Mouse (Mus musculus) kidney, postnatal 0 days (tissue): Measurements from ENCODE around the gene Gnb2. TPM values are rescaled to one million over a fixed set of nuclear protein-coding genes. Genes with fewer than 3 reads are reported as not detected.

Source experiments
- ATAC-seq: fragments of 200-750 bp; cut with Nextera tagmentation; replicated peaks from 2 replicates; pipeline ENCODE4 v1.8.0; 2017; ENCODE audit warnings: low read depth, moderate number of reproducible peaks, moderate TSS enrichment, moderate library complexity; ENCODE audit not compliant: low FRiP score
- DNase-seq: peaks from one replicate; pipeline ENCODE4 v3.0.0-alpha.2; 2016; ENCODE audit warnings: low spot score
- H3K27ac ChIP-seq: fragments of 300-500 bp; sonication (generic); 2 replicates; pipeline ENCODE4 v1.5.1; 2014; ENCODE audit warnings: mild to moderate bottlenecking
- H3K27me3 ChIP-seq: fragments of 300-500 bp; sonication (generic); 2 replicates; pipeline ENCODE4 v1.6.1; 2014; ENCODE audit warnings: low read length, mixed read lengths; ENCODE audit not compliant: insufficient read depth
- H3K36me3 ChIP-seq: fragments of 300-500 bp; sonication (generic); 2 replicates; pipeline ENCODE4 v1.6.1; 2014; ENCODE audit warnings: low read length, mixed read lengths; ENCODE audit not compliant: insufficient read depth
- H3K4me1 ChIP-seq: fragments of 300-500 bp; sonication (generic); replicated peaks from 2 replicates; pipeline ENCODE4 v1.6.1; 2014; ENCODE audit warnings: antibody characterized with exemption, low read length, mixed read lengths; ENCODE audit not compliant: insufficient read depth
- H3K4me2 ChIP-seq: fragments of 300-500 bp; sonication (generic); 2 replicates; pipeline ENCODE4 v1.6.1; 2014; ENCODE audit warnings: mild to moderate bottlenecking, low read length, moderate library complexity, mixed read lengths
- H3K4me3 ChIP-seq: fragments of 300-500 bp; sonication (generic); replicated peaks from 2 replicates; pipeline ENCODE4 v1.5.1; 2014; ENCODE audit warnings: low read depth, low read length
- H3K9ac ChIP-seq: fragments of 300-500 bp; sonication (generic); 2 replicates; pipeline ENCODE4 v1.6.1; 2014; ENCODE audit warnings: low read depth, low read length
- H3K9me3 ChIP-seq: fragments of 300-500 bp; sonication (generic); replicated peaks from 2 replicates; pipeline ENCODE4 v1.6.1; 2016; ENCODE audit warnings: low read length, inconsistent platforms, mixed read lengths
- CTCF ChIP-seq: IDR thresholded peaks from 2 replicates; pipeline ENCODE4 v1.5.1; 2016; ENCODE audit warnings: antibody characterized with exemption, low read depth, mild to moderate bottlenecking, moderate library complexity
- WGBS: fragments of 180-500 bp; shearing (Covaris S2); extraction: QIAGEN DNeasy Blood & Tissue Kit; methylation state at CpG from one replicate; pipeline ENCODE4 v1.1.7; 2014; 5-methylcytosine and 5-hydroxymethylcytosine counted together
- polyA plus RNA-seq: library from polyadenylated mRNA; unstranded; fragments of >200 nt; fragmentation: Nextera tagmentation; extraction: Ambion mirVana; gene quantifications from 2 replicates; pipeline ENCODE4 v1.2.1, GENCODE M21; 2015

Gene Gnb2
- polyA plus RNA-seq, 1 experiment from 2014 or later, result 463 TPM

GRCm38 (mm10) chr5:137569665-137570064 lies 36.4 kb upstream of the Gnb2 start, which contains the start of gene Tfr2:
Gene Tfr2 (plus strand): TSS chr5:137569840.
- DNase-seq (peak; percentile 39), ATAC-seq (no peak)
- Histone ChIP-seq H3K36me3 (no peaks in the 10 kb centered on the region), H3K9me3 (no peaks in the 10 kb centered on the region), H3K9ac (no peak within 1 kb of the TSS), H3K27me3 (no peaks in the 10 kb centered on the region), H3K27ac (no peak within 1 kb of the TSS), H3K4me1 (peaks cover 5% of the 10 kb centered on the region; the same call in 1 of the 2 replicates), H3K4me3 (no peak within 1 kb of the TSS), H3K4me2 (no peak within 1 kb of the TSS)
- no peak for TF ChIP-seq CTCF
- 30% methylated on average over 9 of the region's 9 CpGs for WGBS

GRCm38 (mm10) chr5:137569031-137569430 lies 35.7 kb upstream of the Gnb2 start:
- no peak overlapping the region for H3K9ac ChIP-seq
- DNase-seq (no peak), ATAC-seq (no peak)
- H3K9me3 ChIP-seq, result no peaks in the 10 kb centered on the region
- no peaks in the 10 kb centered on the region for H3K27me3 ChIP-seq
- H3K4me2 ChIP-seq, result no peak overlapping the region
- no peaks in the 10 kb centered on the region for H3K36me3 ChIP-seq
- 71% methylated on average over 12 of the region's 12 CpGs for WGBS
- no peak overlapping the region for H3K27ac ChIP-seq
- no peaks in the 10 kb centered on the region for H3K4me1 ChIP-seq
- TF ChIP-seq CTCF, result no peak
- no peak overlapping the region for H3K4me3 ChIP-seq

- no peaks in the 10 kb centered on the region for H3K4me1 ChIP-seq
- H3K27me3 ChIP-seq, result no peaks in the 10 kb centered on the region
- no peak overlapping the region for H3K9ac ChIP-seq
- DNase-seq, result no peak
- H3K36me3 ChIP-seq, result no peaks in the 10 kb centered on the region
- no peaks in the 10 kb centered on the region for H3K9me3 ChIP-seq
- no peak overlapping the region for H3K4me2 ChIP-seq
- TF ChIP-seq CTCF, result no peak
- WGBS, result 79% methylated on average over 8 of the region's 8 CpGs
- H3K27ac ChIP-seq, result no peak overlapping the region
- ATAC-seq, result no peak
- no peak overlapping the region for H3K4me3 ChIP-seq
These were observed 35.0 kb upstream of the Gnb2 start for GRCm38 (mm10) chr5:137568223-137568798.

GRCm38 (mm10) chr5:137566416-137566815 lies 33.1 kb upstream of the Gnb2 start:
- no peaks in the 10 kb centered on the region for H3K9me3 ChIP-seq
- no peaks in the 10 kb centered on the region for H3K4me1 ChIP-seq
- no peaks in the 10 kb centered on the region for H3K27me3 ChIP-seq
- H3K36me3 ChIP-seq, result no peaks in the 10 kb centered on the region
- no peak overlapping the region for H3K4me3 ChIP-seq
- ATAC-seq (no peak), DNase-seq (no peak)
- H3K27ac ChIP-seq, result no peak overlapping the region
- TF ChIP-seq CTCF, result no peak
- no peak overlapping the region for H3K9ac ChIP-seq
- no peak overlapping the region for H3K4me2 ChIP-seq
- 93% methylated on average over 5 of the region's 5 CpGs for WGBS

- Histone ChIP-seq H3K4me3 (no peak overlapping the region), H3K4me1 (no peaks in the 10 kb centered on the region), H3K9ac (no peak overlapping the region), H3K9me3 (no peaks in the 10 kb centered on the region), H3K36me3 (no peaks in the 10 kb centered on the region), H3K27ac (no peak overlapping the region), H3K27me3 (no peaks in the 10 kb centered on the region), H3K4me2 (no peak overlapping the region)
- no peak for TF ChIP-seq CTCF
- 72% methylated on average over 6 of the region's 6 CpGs for WGBS
- ATAC-seq (no peak), DNase-seq (no peak)
These were observed 32.4 kb upstream of the Gnb2 start for GRCm38 (mm10) chr5:137565744-137566143.

GRCm38 (mm10) chr5:137562965-137563364 lies 29.7 kb upstream of the Gnb2 start:
- no peak overlapping the region for H3K9ac ChIP-seq
- H3K27me3 ChIP-seq, result no peaks in the 10 kb centered on the region
- no peaks in the 10 kb centered on the region for H3K36me3 ChIP-seq
- H3K4me2 ChIP-seq, result no peak overlapping the region
- DNase-seq (no peak), ATAC-seq (no peak)
- WGBS, result 69% methylated on average over 10 of the region's 10 CpGs
- no peak overlapping the region for H3K27ac ChIP-seq
- no peaks in the 10 kb centered on the region for H3K9me3 ChIP-seq
- no peaks in the 10 kb centered on the region for H3K4me1 ChIP-seq
- H3K4me3 ChIP-seq, result no peak overlapping the region
- TF ChIP-seq CTCF, result no peak

GRCm38 (mm10) chr5:137561556-137561955 lies 28.2 kb upstream of the Gnb2 start:
- Histone ChIP-seq H3K36me3 (no peaks in the 10 kb centered on the region), H3K4me1 (no peaks in the 10 kb centered on the region), H3K4me3 (no peak overlapping the region), H3K9ac (no peak overlapping the region), H3K27ac (no peak overlapping the region), H3K9me3 (no peaks in the 10 kb centered on the region), H3K27me3 (no peaks in the 10 kb centered on the region), H3K4me2 (no peak overlapping the region)
- DNase-seq, result no peak
- no peak for TF ChIP-seq CTCF
- 70% methylated on average over 6 of the region's 6 CpGs for WGBS
- ATAC-seq, result no peak
